ENCODE assay signal across 18 mouse cellular contexts in genomic region chr3:29835432-29835831, GRCm38 (mm10).
DNase-seq lines count a peak whose midpoint lies in the region; ATAC-seq and TF ChIP-seq lines count a peak whose summit lies in the region.
"Had no signal": no experiment of that assay in that cellular context is flagged by ENCODE, and none has a peak within 500 bp of the region (broad histone marks: within the 10 kb centered on the region; RNA-seq: fewer than 3 reads in every experiment).

No protein-coding gene starts in this region.

- H3K27me3 ChIP-seq in liver, adult 2 months (ENCODE audit: control insufficient read depth, insufficient read depth, low read length): no peaks in the 10 kb centered on the region
- H3K27me3 ChIP-seq in liver, embryonic 11.5 days (replicated peaks; ENCODE audit: control insufficient read depth, insufficient read depth, low read length): no peaks in the 10 kb centered on the region
- H3K27me3 ChIP-seq in lung, embryonic 16.5 days (ENCODE audit: control insufficient read depth, insufficient read depth, low read depth, low read length): no peaks in the 10 kb centered on the region
- no peaks in the 10 kb centered on the region for H3K27me3 ChIP-seq in midbrain, embryonic 10.5 days (ENCODE audit: low read depth, poor library complexity, severe bottlenecking)
- H3K27me3 ChIP-seq: embryonic facial prominence, embryonic 15.5 days; heart, embryonic 13.5 days; hindbrain, embryonic 15.5 days had no signal

- 32% methylated on average over 4 of the region's 4 CpGs for WGBS in liver, adult 2 months
- 74% methylated on average over 4 of the region's 4 CpGs for WGBS in liver, embryonic 11.5 days
- WGBS in lung, embryonic 16.5 days: 64% methylated on average over 4 of the region's 4 CpGs
- 87% methylated on average over 4 of the region's 4 CpGs for WGBS in midbrain, embryonic 10.5 days

- H3K4me1 ChIP-seq in liver, adult 2 months (ENCODE audit: control insufficient read depth, insufficient read depth, low read length): peaks cover 2% of the 10 kb centered on the region; the same call in 1 of the 2 replicates
- no peaks in the 10 kb centered on the region for H3K4me1 ChIP-seq in liver, embryonic 11.5 days (replicated peaks; ENCODE audit: control insufficient read depth, insufficient read depth, low read length)
- peaks cover under 1% of the 10 kb centered on the region; the same call in 1 of the 2 replicates for H3K4me1 ChIP-seq in lung, embryonic 16.5 days (replicated peaks; ENCODE audit: control insufficient read depth, insufficient read depth, low read length)
- H3K4me1 ChIP-seq in midbrain, embryonic 10.5 days: no peaks in the 10 kb centered on the region
- H3K4me1 ChIP-seq: embryonic facial prominence, embryonic 15.5 days; forebrain, embryonic 10.5 days; heart, embryonic 13.5 days; hindbrain, embryonic 15.5 days had no signal

- no peak overlapping the region for H3K9ac ChIP-seq in liver, adult 2 months (ENCODE audit: low read depth, low read length)
- no peak overlapping the region for H3K9ac ChIP-seq in liver, embryonic 11.5 days (ENCODE audit: low read depth, low read length)
- H3K9ac ChIP-seq in lung, embryonic 16.5 days (ENCODE audit: low read length): no peak overlapping the region
- H3K9ac ChIP-seq: embryonic facial prominence, embryonic 15.5 days; heart, embryonic 13.5 days; hindbrain, embryonic 15.5 days had no signal

- no peaks in the 10 kb centered on the region for H3K9me3 ChIP-seq in liver, embryonic 11.5 days (ENCODE audit: control insufficient read depth, low read length)
- H3K9me3 ChIP-seq in lung, embryonic 16.5 days (ENCODE audit: control insufficient read depth, low read length): no peaks in the 10 kb centered on the region
- no peaks in the 10 kb centered on the region for H3K9me3 ChIP-seq in midbrain, embryonic 10.5 days (replicated peaks)
- H3K9me3 ChIP-seq: embryonic facial prominence, embryonic 15.5 days; forebrain, embryonic 10.5 days; heart, embryonic 13.5 days; hindbrain, embryonic 15.5 days had no signal

- no peak for ATAC-seq in liver, embryonic 11.5 days (replicated peaks; ENCODE audit: low FRiP score)
- ATAC-seq in lung, embryonic 16.5 days (ENCODE audit: low read depth): no peak
- ATAC-seq: intestine, embryonic 16.5 days had no signal

- TF ChIP-seq CTCF in liver, adult 2 months (IDR thresholded peaks at IDR 0.05; ENCODE audit: low read depth, low read length): no peak

- no peak overlapping the region for H3K27ac ChIP-seq in liver, adult 2 months (replicated peaks; ENCODE audit: insufficient read depth, low read depth, low read length)
- no peak overlapping the region for H3K27ac ChIP-seq in liver, embryonic 11.5 days (ENCODE audit: low read depth, low read length)
- peak overlapping the region; percentile 18 for H3K27ac ChIP-seq in lung, embryonic 16.5 days (ENCODE audit: low read length)
- no peak overlapping the region for H3K27ac ChIP-seq in midbrain, embryonic 10.5 days (replicated peaks)
- H3K27ac ChIP-seq: embryonic facial prominence, embryonic 15.5 days; forebrain, embryonic 10.5 days; gastrocnemius, adult 2 months; heart, embryonic 13.5 days; hindbrain, embryonic 15.5 days had no signal

- no peak overlapping the region for H3K4me3 ChIP-seq in liver, adult 2 months (ENCODE audit: insufficient read depth, low read depth, low read length)
- H3K4me3 ChIP-seq in liver, embryonic 11.5 days (ENCODE audit: low read depth, low read length): no peak overlapping the region
- H3K4me3 ChIP-seq in lung, embryonic 16.5 days (ENCODE audit: low read length): no peak overlapping the region
- H3K4me3 ChIP-seq in midbrain, embryonic 10.5 days: no peak overlapping the region
- H3K4me3 ChIP-seq: embryonic facial prominence, embryonic 15.5 days; erythroblast, embryonic 14.5 days; forebrain, embryonic 10.5 days; gastrocnemius, adult 2 months; heart, embryonic 13.5 days; hindbrain, embryonic 15.5 days had no signal

- peak; percentile 52 to 65 for DNase-seq in cerebellum, postnatal 10 days
- DNase-seq in cerebellum, adult 11-12 months: no peak
- DNase-seq in liver, adult 2 months (ENCODE audit: extremely low read depth, low read depth, low spot score): peak; percentile 72
- no peak for DNase-seq in liver, embryonic 11.5 days (ENCODE audit: low spot score)
- no peak for DNase-seq in lung, postnatal 10 days
- DNase-seq in midbrain, embryonic 10.5 days (ENCODE audit: low spot score): no peak
- DNase-seq: cerebellum, adult 9-10 months; embryo, embryonic 11 days; gastrocnemius, adult 2 months; gastrocnemius, postnatal 25 days; heart, postnatal 36 days had no signal

- no peak overlapping the region for H3K4me2 ChIP-seq in liver, embryonic 11.5 days
- no peak overlapping the region for H3K4me2 ChIP-seq in lung, embryonic 16.5 days (ENCODE audit: low read depth, low read length)
- H3K4me2 ChIP-seq: embryonic facial prominence, embryonic 15.5 days; heart, embryonic 13.5 days; hindbrain, embryonic 15.5 days had no signal

- no peaks in the 10 kb centered on the region for H3K79me2 ChIP-seq in liver, adult 2 months (ENCODE audit: control insufficient read depth, insufficient read depth, low read length)

- no peaks in the 10 kb centered on the region for H3K36me3 ChIP-seq in liver, adult 2 months (ENCODE audit: control insufficient read depth, insufficient read depth, low read length)
- no peaks in the 10 kb centered on the region for H3K36me3 ChIP-seq in liver, embryonic 11.5 days (ENCODE audit: control insufficient read depth, insufficient read depth, low read length)
- H3K36me3 ChIP-seq in lung, embryonic 16.5 days (ENCODE audit: control insufficient read depth, insufficient read depth, low read length): no peaks in the 10 kb centered on the region
- H3K36me3 ChIP-seq in midbrain, embryonic 10.5 days: no peaks in the 10 kb centered on the region
- H3K36me3 ChIP-seq: embryonic facial prominence, embryonic 15.5 days; forebrain, embryonic 10.5 days; heart, embryonic 13.5 days; hindbrain, embryonic 15.5 days had no signal

- TF ChIP-seq POLR2A in liver, adult 2 months (IDR thresholded peaks at IDR 0.05; ENCODE audit: extremely low read depth, insufficient read depth, low read length): no peak

Comparison
In these comparisons a context has a peak if more than half of its experiments do, and no peak if none do; other contexts are left out.
1. DNase-seq: peak in cerebellum, postnatal 10 days (2 of 2) and liver, adult 2 months (single experiment); none in cerebellum, adult 11-12 months (single experiment), liver, embryonic 11.5 days (single experiment), lung, postnatal 10 days (single experiment) and midbrain, embryonic 10.5 days (single experiment).